Mouse (Mus musculus) heart, embryonic 14.5 days (tissue): ENCODE measurements at regions not wholly inside any gene's neighbourhood (a gene's known extent, or its start where the extent isn't known, plus 50 kb on each side); places are given as distances from the start of the nearest gene placed in this dataset.

ENCODE experiments used
- ATAC-seq: fragments of 200-750 bp; cut with Nextera tagmentation; 2 replicates; pipeline ENCODE4 v1.8.0; 2017; ENCODE audit warnings: low read depth, moderate TSS enrichment; ENCODE audit not compliant: insufficient number of reproducible peaks, insufficient read depth, low FRiP score
- H3K27ac ChIP-seq, 2 experiments: fragments of 200-500 bp in 1 of 2; fragments of 300-500 bp in 1 of 2; sonication (generic) in 1 of 2; replicated peaks in 1 of 2; 2 replicates each; pipeline ENCODE4 v1.5.1; 2012 to 2014; ENCODE audit warnings: low read depth in 2 of 2, low read length in 2 of 2, control low read depth in 1 of 2, mild to moderate bottlenecking in 1 of 2, mixed read lengths in 1 of 2; ENCODE audit not compliant: control insufficient read depth in 1 of 2, insufficient read depth in 1 of 2
- H3K27me3 ChIP-seq: fragments of 300-500 bp; sonication (generic); 2 replicates; pipeline ENCODE4 v1.6.1; 2014; ENCODE audit warnings: mild to moderate bottlenecking, low read length, control low read depth; ENCODE audit not compliant: control insufficient read depth, insufficient read depth
- H3K36me3 ChIP-seq: fragments of 300-500 bp; sonication (generic); 2 replicates; pipeline ENCODE4 v1.6.1; 2014; ENCODE audit warnings: mild to moderate bottlenecking, control low read depth, low read length, mixed read lengths; ENCODE audit not compliant: control insufficient read depth, insufficient read depth
- H3K4me1 ChIP-seq, 2 experiments: fragments of 200-500 bp in 1 of 2; fragments of 300-500 bp in 1 of 2; sonication (generic) in 1 of 2; 2 replicates each; pipeline ENCODE4 v1.6.1; 2012 to 2014; ENCODE audit warnings: low read length in 2 of 2, control low read depth in 1 of 2, mixed read lengths in 1 of 2; ENCODE audit not compliant: control insufficient read depth in 2 of 2, insufficient read depth in 2 of 2
- H3K4me2 ChIP-seq: fragments of 300-500 bp; sonication (generic); 2 replicates; pipeline ENCODE4 v1.6.1; 2014; ENCODE audit warnings: mild to moderate bottlenecking, low read length
- H3K4me3 ChIP-seq, 2 experiments: fragments of 200-500 bp in 1 of 2; fragments of 300-500 bp in 1 of 2; sonication (generic) in 1 of 2; 2 replicates each; pipeline ENCODE4 v1.5.1; 2012 to 2014; ENCODE audit warnings: low read length in 2 of 2, mild to moderate bottlenecking in 2 of 2, control low read depth in 1 of 2, low read depth in 1 of 2, moderate library complexity in 1 of 2; ENCODE audit not compliant: control insufficient read depth in 1 of 2, insufficient read depth in 1 of 2
- H3K9ac ChIP-seq: fragments of 300-500 bp; sonication (generic); 2 replicates; pipeline ENCODE4 v1.6.1; 2014; ENCODE audit warnings: mild to moderate bottlenecking, low read length
- H3K9me3 ChIP-seq: fragments of 300-500 bp; sonication (generic); 2 replicates; pipeline ENCODE4 v1.6.1; 2016; ENCODE audit warnings: low read length, control low read depth; ENCODE audit not compliant: control insufficient read depth
- WGBS: fragments of 180-500 bp; shearing (Covaris S2); extraction: QIAGEN DNeasy Blood & Tissue Kit; methylation state at CpG from one replicate; pipeline ENCODE4 v1.1.7; 2014; 5-methylcytosine and 5-hydroxymethylcytosine counted together

DNA sequence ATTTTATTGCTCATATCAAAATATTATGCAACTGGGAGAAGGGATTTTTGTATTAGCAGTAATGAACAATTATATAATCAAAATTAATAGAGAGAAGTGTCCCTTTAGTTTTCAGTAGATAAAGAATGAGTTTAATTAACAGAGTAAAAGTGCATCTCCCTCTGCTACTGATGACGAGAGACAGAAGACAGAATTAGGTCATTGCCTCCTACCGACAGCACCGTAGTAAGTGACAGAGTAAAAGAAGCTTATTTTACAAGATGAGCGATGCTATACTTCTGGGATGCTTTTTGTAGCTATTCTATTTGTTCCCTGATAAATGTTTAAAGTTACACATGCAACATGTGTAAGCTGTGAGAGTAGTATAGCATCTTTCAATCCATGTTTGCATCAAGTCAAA is 157.4 kb upstream of the Kcnip4 start:
- H3K4me3 ChIP-seq: no peak overlapping the region
- H3K27ac ChIP-seq: no peak overlapping the region
- ATAC-seq: no peak
- 77% methylated on average over 4 of the region's 4 CpGs for WGBS
- no peak overlapping the region for H3K4me2 ChIP-seq
- H3K9me3 ChIP-seq: no peaks in the 10 kb centered on the region
- H3K27me3 ChIP-seq: no peaks in the 10 kb centered on the region
- no peaks in the 10 kb centered on the region for H3K36me3 ChIP-seq
- H3K4me1 ChIP-seq: no peaks in the 10 kb centered on the region
- no peak overlapping the region for H3K9ac ChIP-seq

DNA sequence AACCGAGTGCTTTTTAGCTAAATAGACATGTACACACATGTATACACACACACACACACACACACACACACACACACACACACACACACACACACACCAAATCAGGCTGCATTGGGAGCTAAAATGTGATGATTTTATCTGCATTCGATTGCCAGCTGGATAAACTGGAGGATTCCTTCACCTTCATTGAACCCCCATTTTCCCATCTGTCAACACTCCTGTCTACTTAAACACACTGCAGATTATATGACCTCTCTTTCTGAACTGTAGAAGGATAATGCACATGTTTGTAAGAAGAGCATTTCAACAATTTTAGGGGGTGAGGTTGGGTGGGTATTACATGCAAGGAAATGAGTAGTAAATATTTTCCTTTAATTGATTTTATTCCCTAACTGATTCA is 156.8 kb upstream of the Kcnip4 start:
- no peaks in the 10 kb centered on the region for H3K27me3 ChIP-seq
- H3K4me1 ChIP-seq: no peaks in the 10 kb centered on the region
- H3K36me3 ChIP-seq: no peaks in the 10 kb centered on the region
- no peak overlapping the region for H3K4me3 ChIP-seq
- H3K9me3 ChIP-seq: no peaks in the 10 kb centered on the region
- no peak overlapping the region for H3K27ac ChIP-seq
- ATAC-seq: no peak
- no peak overlapping the region for H3K9ac ChIP-seq
- no peak overlapping the region for H3K4me2 ChIP-seq
- WGBS: 48% methylated on average over 2 of the region's 2 CpGs

GRCm38 (mm10) chr5:49675885-49676284 is 151.2 kb upstream of the Kcnip4 start:
- Histone ChIP-seq H3K9me3 (no peaks in the 10 kb centered on the region), H3K9ac (no peak overlapping the region), H3K27me3 (no peaks in the 10 kb centered on the region), H3K4me2 (no peak overlapping the region), H3K27ac (no peak overlapping the region), H3K4me3 (no peak overlapping the region), H3K36me3 (no peaks in the 10 kb centered on the region), H3K4me1 (no peaks in the 10 kb centered on the region)
- 53% methylated on average over 2 of the region's 2 CpGs for WGBS
- no peak for ATAC-seq

DNA sequence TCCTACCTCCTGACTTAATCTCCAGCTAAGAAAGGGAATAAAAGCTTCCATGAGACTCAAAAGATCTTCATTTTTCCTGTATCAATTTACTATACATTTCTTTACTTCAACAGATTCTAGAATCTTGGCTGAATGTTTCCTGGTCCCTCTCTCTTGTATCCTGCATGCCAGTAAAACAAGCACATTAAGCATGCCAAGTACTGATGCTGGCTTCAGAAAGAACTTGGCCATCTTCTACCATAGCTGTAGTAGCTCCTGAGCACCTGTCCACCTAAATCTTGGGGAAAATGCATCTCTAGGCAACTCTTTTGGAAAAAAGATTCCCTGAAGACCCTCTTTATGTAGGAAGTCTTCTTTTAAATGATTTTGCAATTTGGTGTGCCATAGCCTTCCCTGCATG is 140.5 kb upstream of the Kcnip4 start:
- no peak for ATAC-seq
- H3K9me3 ChIP-seq: no peaks in the 10 kb centered on the region
- no peak overlapping the region for H3K4me2 ChIP-seq
- no peak overlapping the region for H3K4me3 ChIP-seq
- H3K9ac ChIP-seq: no peak overlapping the region
- H3K27me3 ChIP-seq: no peaks in the 10 kb centered on the region
- H3K27ac ChIP-seq: no peak overlapping the region
- H3K36me3 ChIP-seq: no peaks in the 10 kb centered on the region
- H3K4me1 ChIP-seq: no peaks in the 10 kb centered on the region

GRCm38 (mm10) chr5:49663928-49664327 is 139.2 kb upstream of the Kcnip4 start:
- no peak for ATAC-seq
- Histone ChIP-seq H3K36me3 (no peaks in the 10 kb centered on the region), H3K9me3 (no peaks in the 10 kb centered on the region), H3K4me3 (no peak overlapping the region), H3K4me1 (no peaks in the 10 kb centered on the region), H3K9ac (no peak overlapping the region), H3K4me2 (no peak overlapping the region), H3K27ac (no peak overlapping the region), H3K27me3 (no peaks in the 10 kb centered on the region)
- WGBS: 77% methylated on average over 1 of the region's 1 CpGs

GRCm38 (mm10) chr5:49662096-49662495 is 137.4 kb upstream of the Kcnip4 start:
- H3K4me1 ChIP-seq: no peaks in the 10 kb centered on the region
- H3K27ac ChIP-seq: no peak overlapping the region
- H3K36me3 ChIP-seq: no peaks in the 10 kb centered on the region
- H3K9me3 ChIP-seq: no peaks in the 10 kb centered on the region
- H3K27me3 ChIP-seq: no peaks in the 10 kb centered on the region
- H3K9ac ChIP-seq: no peak overlapping the region
- no peak overlapping the region for H3K4me3 ChIP-seq
- no peak overlapping the region for H3K4me2 ChIP-seq
- 53% methylated on average over 3 of the region's 3 CpGs for WGBS
- no peak for ATAC-seq

DNA sequence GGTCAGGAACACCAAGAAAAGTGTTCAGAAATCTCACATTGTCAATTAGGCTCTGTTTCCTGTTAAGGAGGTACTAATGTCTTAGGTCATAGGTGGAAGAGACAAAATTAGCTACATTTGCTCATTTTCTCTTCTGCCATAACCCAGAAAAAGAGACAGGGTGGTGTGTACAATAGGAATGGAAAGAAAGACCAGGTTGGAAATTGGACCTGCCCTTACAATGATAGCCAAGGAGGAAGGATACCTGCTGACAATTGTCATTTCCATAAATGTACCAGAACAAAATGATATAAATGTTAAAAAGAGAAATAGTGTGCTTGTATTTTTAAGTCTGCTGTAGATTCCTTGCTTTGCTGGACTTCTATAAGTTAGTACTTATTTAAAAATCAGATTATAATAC is 135.9 kb upstream of the Kcnip4 start:
- H3K4me1 ChIP-seq: no peaks in the 10 kb centered on the region
- H3K4me2 ChIP-seq: no peak overlapping the region
- H3K27ac ChIP-seq: no peak overlapping the region
- ATAC-seq: no peak
- no peaks in the 10 kb centered on the region for H3K27me3 ChIP-seq
- H3K36me3 ChIP-seq: no peaks in the 10 kb centered on the region
- H3K4me3 ChIP-seq: no peak overlapping the region
- no peak overlapping the region for H3K9ac ChIP-seq
- H3K9me3 ChIP-seq: no peaks in the 10 kb centered on the region

DNA sequence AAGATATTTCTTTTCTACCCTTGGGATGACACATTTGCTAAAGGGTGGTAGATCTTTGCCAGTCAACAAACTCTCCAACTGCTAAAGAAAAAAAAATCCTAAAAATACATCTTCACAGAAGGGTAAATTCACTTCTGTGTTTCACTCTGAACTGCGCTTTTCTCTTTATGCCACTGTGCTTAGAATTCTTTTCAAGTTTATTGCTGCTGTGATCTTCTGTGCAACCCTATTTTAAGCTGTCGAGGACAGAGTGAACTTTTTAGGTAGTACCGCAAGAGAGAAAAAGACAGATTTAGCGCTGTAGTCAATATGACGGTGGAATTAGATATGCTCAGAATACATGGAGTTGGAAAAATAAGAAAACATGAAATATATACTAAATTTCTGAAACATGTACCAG is 126.2 kb upstream of the Kcnip4 start:
- ATAC-seq: no peak
- Histone ChIP-seq H3K9me3 (no peaks in the 10 kb centered on the region), H3K9ac (no peak overlapping the region), H3K4me3 (no peak overlapping the region), H3K27ac (no peak overlapping the region), H3K4me2 (no peak overlapping the region), H3K27me3 (no peaks in the 10 kb centered on the region), H3K36me3 (no peaks in the 10 kb centered on the region), H3K4me1 (no peaks in the 10 kb centered on the region)
- 85% methylated on average over 5 of the region's 5 CpGs for WGBS
